Mouse (Mus musculus) limb, embryonic 11.5 days (tissue): Measurements from ENCODE around the gene Crybb2. TPM values are rescaled to one million over a fixed set of nuclear protein-coding genes. Genes with fewer than 3 reads are reported as not detected.

ENCODE experiments used
- ATAC-seq: fragments of 200-750 bp; cut with Nextera tagmentation; 2 replicates; pipeline ENCODE4 v1.8.0; 2017; ENCODE audit warnings: low read depth; ENCODE audit not compliant: insufficient number of reproducible peaks, low FRiP score, low TSS enrichment
- DNase-seq: peaks from one replicate; pipeline ENCODE4 v3.0.0-alpha.2; 2015; ENCODE audit warnings: low spot score
- H3K27ac ChIP-seq: fragments of 300-500 bp; sonication (generic); replicated peaks from 2 replicates; pipeline ENCODE4 v1.5.1; 2014; ENCODE audit warnings: low read depth, mild to moderate bottlenecking, low read length
- H3K27me3 ChIP-seq: fragments of 300-500 bp; sonication (generic); 2 replicates; pipeline ENCODE4 v1.6.1; 2014; ENCODE audit warnings: mild to moderate bottlenecking, low read length, mixed read lengths; ENCODE audit not compliant: control insufficient read depth, insufficient read depth
- H3K36me3 ChIP-seq: fragments of 300-500 bp; sonication (generic); 2 replicates; pipeline ENCODE4 v1.6.1; 2014; ENCODE audit warnings: mild to moderate bottlenecking, low read length, moderate library complexity, mixed read lengths; ENCODE audit not compliant: control insufficient read depth, insufficient read depth
- H3K4me1 ChIP-seq: fragments of 300-500 bp; sonication (generic); 2 replicates; pipeline ENCODE4 v1.6.1; 2014; ENCODE audit warnings: low read length, mixed read lengths; ENCODE audit not compliant: control insufficient read depth, insufficient read depth
- H3K4me2 ChIP-seq: fragments of 300-500 bp; sonication (generic); 2 replicates; pipeline ENCODE4 v1.6.1; 2014; ENCODE audit warnings: low read depth, mild to moderate bottlenecking, moderate library complexity; ENCODE audit not compliant: severe bottlenecking
- H3K4me3 ChIP-seq: fragments of 300-500 bp; sonication (generic); 2 replicates; pipeline ENCODE4 v1.5.1; 2014; ENCODE audit warnings: low read depth, low read length
- H3K9ac ChIP-seq: fragments of 300-500 bp; sonication (generic); 2 replicates; pipeline ENCODE4 v1.6.1; 2014; ENCODE audit warnings: mild to moderate bottlenecking, low read length
- H3K9me3 ChIP-seq: fragments of 300-500 bp; sonication (generic); 2 replicates; pipeline ENCODE4 v1.6.1; 2016; ENCODE audit warnings: low read length; ENCODE audit not compliant: control insufficient read depth
- WGBS: fragments of 180-500 bp; shearing (Covaris S2); extraction: QIAGEN DNeasy Blood & Tissue Kit; methylation state at CpG from one replicate; pipeline ENCODE4 v1.1.7; 2014; 5-methylcytosine and 5-hydroxymethylcytosine counted together
- polyA plus RNA-seq: library from polyadenylated mRNA; unstranded; fragments of >200 nt; fragmentation: Nextera tagmentation; extraction: Ambion mirVana; gene quantifications from 2 replicates; pipeline ENCODE4 v1.2.1, GENCODE M21; 2014

Crybb2 gene
- polyA plus RNA-seq, 1 experiment from 2014 or later, result not detected

- no peak within 1 kb of the TSS for H3K27ac ChIP-seq
- ATAC-seq (peak; percentile 77), DNase-seq (peak; percentile 81)
- no peaks in the 10 kb centered on the region for H3K9me3 ChIP-seq
- peak within 1 kb of the TSS; percentile 77 for H3K4me2 ChIP-seq
- peak within 1 kb of the TSS; percentile 71 for H3K9ac ChIP-seq
- H3K4me1 ChIP-seq, result 0 out of 2 replicates have a peak, but pooled peaks cover 4% of the 10 kb centered on the region
- H3K4me3 ChIP-seq, result peak within 1 kb of the TSS; percentile 62
- 0 out of 2 replicates have a peak, but pooled peaks cover 3% of the 10 kb centered on the region for H3K27me3 ChIP-seq
- no peaks in the 10 kb centered on the region for H3K36me3 ChIP-seq
- 9% methylated on average over 18 of the region's 52 CpGs for WGBS
These were observed 54.5 kb downstream of the Crybb2 start, which contains the start of gene Grk3 for GRCm38 (mm10) chr5:113015236-113016061. Gene Grk3 (minus strand): TSS chr5:113015791.

- ATAC-seq, result peak; percentile 38; the same call in 1 of the 2 replicates
- H3K9ac ChIP-seq, result peak overlapping the region; percentile 71
- 0 out of 2 replicates have a peak, but pooled peaks cover 3% of the 10 kb centered on the region for H3K27me3 ChIP-seq
- 4% methylated on average over 14 of the region's 14 CpGs for WGBS
- no peaks in the 10 kb centered on the region for H3K36me3 ChIP-seq
- H3K4me2 ChIP-seq, result peak overlapping the region; percentile 77
- DNase-seq, result peak; percentile 70
- H3K4me3 ChIP-seq, result peak overlapping the region; percentile 62
- no peaks in the 10 kb centered on the region for H3K9me3 ChIP-seq
- H3K4me1 ChIP-seq, result 0 out of 2 replicates have a peak, but pooled peaks cover 4% of the 10 kb centered on the region
- H3K27ac ChIP-seq, result no peak overlapping the region
These were observed 55.1 kb downstream of the Crybb2 start for GRCm38 (mm10) chr5:113014808-113015235.

- H3K4me1 ChIP-seq, result 0 out of 2 replicates have a peak, but pooled peaks cover 4% of the 10 kb centered on the region
- H3K27ac ChIP-seq, result no peak overlapping the region
- ATAC-seq, result no peak
- H3K9ac ChIP-seq, result no peak overlapping the region
- no peaks in the 10 kb centered on the region for H3K9me3 ChIP-seq
- H3K4me2 ChIP-seq, result peak overlapping the region; percentile 77
- H3K4me3 ChIP-seq, result peak overlapping the region; percentile 62
- H3K36me3 ChIP-seq, result no peaks in the 10 kb centered on the region
- 64% methylated on average over 16 of the region's 16 CpGs for WGBS
- DNase-seq, result no peak
- 0 out of 2 replicates have a peak, but pooled peaks cover 3% of the 10 kb centered on the region for H3K27me3 ChIP-seq
These were observed 55.7 kb downstream of the Crybb2 start for GRCm38 (mm10) chr5:113014111-113014807.

- H3K4me2 ChIP-seq, result no peak overlapping the region
- no peak overlapping the region for H3K9ac ChIP-seq
- no peak for ATAC-seq
- no peak overlapping the region for H3K4me3 ChIP-seq
- no peaks in the 10 kb centered on the region for H3K36me3 ChIP-seq
- no peak overlapping the region for H3K27ac ChIP-seq
- WGBS, result 85% methylated on average over 10 of the region's 10 CpGs
- H3K27me3 ChIP-seq, result 0 out of 2 replicates have a peak, but pooled peaks cover 3% of the 10 kb centered on the region
- no peak for DNase-seq
- 0 out of 2 replicates have a peak, but pooled peaks cover 4% of the 10 kb centered on the region for H3K4me1 ChIP-seq
- H3K9me3 ChIP-seq, result no peaks in the 10 kb centered on the region
These were observed 58.0 kb downstream of the Crybb2 start for GRCm38 (mm10) chr5:113011926-113012325.

- Histone ChIP-seq H3K27me3 (0 out of 2 replicates have a peak, but pooled peaks cover 3% of the 10 kb centered on the region), H3K4me1 (no peaks in the 10 kb centered on the region), H3K4me3 (no peak overlapping the region), H3K36me3 (no peaks in the 10 kb centered on the region), H3K9me3 (no peaks in the 10 kb centered on the region), H3K4me2 (no peak overlapping the region), H3K9ac (no peak overlapping the region), H3K27ac (no peak overlapping the region)
- DNase-seq (no peak), ATAC-seq (no peak)
- WGBS, result 85% methylated on average over 8 of the region's 8 CpGs
These were observed 60.6 kb downstream of the Crybb2 start for GRCm38 (mm10) chr5:113009183-113009820.

- no peak for ATAC-seq
- no peak overlapping the region for H3K9ac ChIP-seq
- no peak overlapping the region for H3K27ac ChIP-seq
- WGBS, result 84% methylated on average over 2 of the region's 2 CpGs
- no peak overlapping the region for H3K4me3 ChIP-seq
- H3K4me2 ChIP-seq, result no peak overlapping the region
- H3K36me3 ChIP-seq, result no peaks in the 10 kb centered on the region
- no peaks in the 10 kb centered on the region for H3K9me3 ChIP-seq
- no peak for DNase-seq
- H3K4me1 ChIP-seq, result no peaks in the 10 kb centered on the region
- H3K27me3 ChIP-seq, result no peaks in the 10 kb centered on the region
These were observed 61.4 kb downstream of the Crybb2 start for GRCm38 (mm10) chr5:113008496-113008895.
